Mouse (Mus musculus): Measurements from ENCODE around the gene Cd63. TPM values are rescaled to one million over a fixed set of nuclear protein-coding genes. Genes with fewer than 3 reads are reported as not detected.

Gene Cd63
- total and polyA plus RNA-seq, 3 experiments = not detected

GRCm38 (mm10) chr10:128958340-128958739 is 57.6 kb downstream of the Cd63 start:
- DNase-seq (ENCODE audit: extremely low read depth) = no peak
- no peak overlapping the region for H3K9ac ChIP-seq (ENCODE audit: insufficient read depth, low read depth)
- in situ Hi-C loops (cut with MboI; ENCODE audit: low pct_ligation_motif_present, low pct_unique_long_range_greater_than_20kb, low sequenced_read_pairs) = no loop called here
- H3K4me3 ChIP-seq (replicated peaks in 1 of 3; ENCODE audit: low read depth in 2 of 3, low read length in 2 of 3, poor library complexity in 1 of 3) = no peak overlapping the region
- H3K79me2 ChIP-seq (replicated peaks; ENCODE audit: control insufficient read depth, extremely low read depth, insufficient read depth, poor library complexity, severe bottlenecking) = no peaks in the 10 kb centered on the region; the same call in 1 of the 2 replicates
- no peak for TF ChIP-seq ZC3H11A (IDR thresholded peaks at IDR 0.05; ENCODE audit: low read depth, low read length)
- TF ChIP-seq ETS1 (conservative IDR thresholded peaks at IDR 0.05; ENCODE audit: low read depth, low read length) = no peak
- no peak for TF ChIP-seq PAX5 (IDR thresholded peaks at IDR 0.05; ENCODE audit: low read length)
- no peak for TF ChIP-seq MAZ (IDR thresholded peaks at IDR 0.05; ENCODE audit: low read depth, low read length)
- TF ChIP-seq MAX (IDR thresholded peaks at IDR 0.05; ENCODE audit: low read length) = no peak
- TF ChIP-seq POLR2AphosphoS2 (IDR thresholded peaks at IDR 0.05; ENCODE audit: low read depth, low read length) = no peak
- TF ChIP-seq ZNF384 (IDR thresholded peaks at IDR 0.05; ENCODE audit: low read depth, low read length) = no peak
- TF ChIP-seq E2F4 (IDR thresholded peaks at IDR 0.05; ENCODE audit: insufficient replicate concordance, low read depth, low read length) = no peak
- no peak for TF ChIP-seq CHD1 (IDR thresholded peaks at IDR 0.05; ENCODE audit: low read depth, low read length)
- TF ChIP-seq MEF2A (IDR thresholded peaks at IDR 0.05; ENCODE audit: borderline replicate concordance, low read depth, low read length) = no peak
- no peak for TF ChIP-seq JUN (IDR thresholded peaks at IDR 0.05; ENCODE audit: insufficient read depth, low read depth, low read length)
- no peak for TF ChIP-seq GABPA (IDR thresholded peaks at IDR 0.05; ENCODE audit: insufficient replicate concordance, low read depth, low read length)
- TF ChIP-seq ZMIZ1 (IDR thresholded peaks at IDR 0.05; ENCODE audit: low read depth, low read length) = no peak
- no peak for TF ChIP-seq NRF1 (IDR thresholded peaks at IDR 0.05; ENCODE audit: low read depth, low read length)
- no peak for TF ChIP-seq MYC (IDR thresholded peaks at IDR 0.05; ENCODE audit: low read depth, low read length)
- H3K27ac ChIP-seq (ENCODE audit: insufficient read depth, low read depth) = no peak overlapping the region
- peaks cover 0 to 13% of the 10 kb centered on the region in 2 experiments; a peak in 2 of 4 replicates for H3K4me1 ChIP-seq (ENCODE audit: control insufficient read depth in 1 of 2, insufficient read depth in 2 of 2)
- H3K9me3 ChIP-seq (replicated peaks; ENCODE audit: low read length) = no peaks in the 10 kb centered on the region
- H3K27me3 ChIP-seq (replicated peaks) = peaks cover 2% of the 10 kb centered on the region
- no peak overlapping the region for H3K4me2 ChIP-seq (ENCODE audit: insufficient read depth, low read depth, poor library complexity, severe bottlenecking)
- dilution Hi-C loops (cut with MboI; ENCODE audit: extremely low pct_ligation_motif_present, extremely low pct_unique_long_range_greater_than_20kb, low sequenced_read_pairs) = no loop called here
- H3K36me3 ChIP-seq (replicated peaks in 1 of 2; ENCODE audit: control insufficient read depth in 1 of 2, insufficient read depth in 1 of 2, low read length in 1 of 2) = no peaks in the 10 kb centered on the region

- in situ Hi-C loops (cut with MboI; ENCODE audit: low pct_ligation_motif_present, low pct_unique_long_range_greater_than_20kb, low sequenced_read_pairs) (no loop called here), dilution Hi-C loops (cut with MboI; ENCODE audit: extremely low pct_ligation_motif_present, extremely low pct_unique_long_range_greater_than_20kb, low sequenced_read_pairs) (no loop called here)
- no peak for DNase-seq (ENCODE audit: extremely low read depth)
- Histone ChIP-seq H3K4me2 (ENCODE audit: insufficient read depth, low read depth, poor library complexity, severe bottlenecking) (no peak overlapping the region), H3K79me2 (replicated peaks; ENCODE audit: control insufficient read depth, extremely low read depth, insufficient read depth, poor library complexity, severe bottlenecking) (no peaks in the 10 kb centered on the region; the same call in 1 of the 2 replicates), H3K27ac (ENCODE audit: insufficient read depth, low read depth) (no peak overlapping the region), H3K36me3 (replicated peaks in 1 of 2; ENCODE audit: control insufficient read depth in 1 of 2, insufficient read depth in 1 of 2, low read length in 1 of 2) (no peaks in the 10 kb centered on the region), H3K9me3 (replicated peaks; ENCODE audit: low read length) (no peaks in the 10 kb centered on the region), H3K4me3 (replicated peaks in 1 of 3; ENCODE audit: low read depth in 2 of 3, low read length in 2 of 3, poor library complexity in 1 of 3) (no peak overlapping the region), H3K4me1 (ENCODE audit: control insufficient read depth in 1 of 2, insufficient read depth in 2 of 2) (peaks cover 0 to 13% of the 10 kb centered on the region in 2 experiments; a peak in 2 of 4 replicates), H3K27me3 (replicated peaks) (peaks cover 2% of the 10 kb centered on the region), H3K9ac (ENCODE audit: insufficient read depth, low read depth) (no peak overlapping the region)
- TF ChIP-seq ZC3H11A (IDR thresholded peaks at IDR 0.05; ENCODE audit: low read depth, low read length) (no peak), MAX (IDR thresholded peaks at IDR 0.05; ENCODE audit: low read length) (no peak), MAFK (IDR thresholded peaks at IDR 0.05; ENCODE audit: insufficient replicate concordance, low read length) (no peak), BHLHE40 (IDR thresholded peaks at IDR 0.05; ENCODE audit: low read depth, low read length) (no peak), EP300 (IDR thresholded peaks at IDR 0.05; ENCODE audit: low read length) (no peak), POLR2AphosphoS2 (IDR thresholded peaks at IDR 0.05; ENCODE audit: low read depth, low read length) (no peak)
These were observed 59.4 kb downstream of the Cd63 start for GRCm38 (mm10) chr10:128960142-128960541.
